Mouse (Mus musculus): ENCODE results near the gene Dgkg. TPM values are rescaled to one million over a fixed set of nuclear protein-coding genes. Genes with fewer than 3 reads are reported as not detected.

Dgkg gene
- polyA plus RNA-seq, 1 experiment from 2014 or later: 0.76 TPM

Small RNAs within 50 kb of the gene (microRNA-seq; reads per million reads assigned to microRNA genes)
- not detected for gene Mir6362
- gene Mir8095: not detected

Other genes with a start within 250 kb of the Dgkg start
- 15.7 and 15.9 TPM in 2 replicates for gene Etv5, start 217.5 kb downstream of the Dgkg start, polyA plus RNA-seq (2014; fragmentation: Nextera tagmentation; extraction: Ambion mirVana)
- gene Crygs, start 154.4 kb upstream of the Dgkg start, polyA plus RNA-seq (2014; fragmentation: Nextera tagmentation; extraction: Ambion mirVana): 0.25 TPM in 1 of 2 replicates, not detected in the other
- 19.4 and 25.5 TPM in 2 replicates for gene Tbccd1, start 200.4 kb upstream of the Dgkg start, polyA plus RNA-seq (2014; fragmentation: Nextera tagmentation; extraction: Ambion mirVana)
- gene Dnajb11, start 200.6 kb upstream of the Dgkg start, polyA plus RNA-seq (2014; fragmentation: Nextera tagmentation; extraction: Ambion mirVana): 73.0 and 89.5 TPM in 2 replicates
- not detected in 2 replicates for gene Ahsg, start 234.1 kb upstream of the Dgkg start, polyA plus RNA-seq (2014; fragmentation: Nextera tagmentation; extraction: Ambion mirVana)